Mouse (Mus musculus) erythroblast, embryonic 14.5 days (primary cell): ENCODE results near the gene Atp6v1e2.

Experiments
- GATA1 ChIP-seq: IDR thresholded peaks from 2 replicates; pipeline ENCODE4 v1.6.1; 2012; ENCODE audit warnings: low read length, inconsistent platforms, mixed read lengths
- TAL1 ChIP-seq: IDR thresholded peaks from 3 replicates; pipeline ENCODE4 v1.6.1; 2012; ENCODE audit warnings: low read length, inconsistent platforms, mixed read lengths

GRCm38 (mm10) chr17:86915540-86915939 is 32.2 kb downstream of the Atp6v1e2 start:
- TF ChIP-seq TAL1 (no peak), GATA1 (no peak)
